Mouse (Mus musculus): ENCODE data around the gene Trim69. TPM values are rescaled to one million over a fixed set of nuclear protein-coding genes. Genes with fewer than 3 reads are reported as not detected.

The Trim69 gene
- polyA plus RNA-seq, 1 experiment from 2014 or later = not detected

DNA sequence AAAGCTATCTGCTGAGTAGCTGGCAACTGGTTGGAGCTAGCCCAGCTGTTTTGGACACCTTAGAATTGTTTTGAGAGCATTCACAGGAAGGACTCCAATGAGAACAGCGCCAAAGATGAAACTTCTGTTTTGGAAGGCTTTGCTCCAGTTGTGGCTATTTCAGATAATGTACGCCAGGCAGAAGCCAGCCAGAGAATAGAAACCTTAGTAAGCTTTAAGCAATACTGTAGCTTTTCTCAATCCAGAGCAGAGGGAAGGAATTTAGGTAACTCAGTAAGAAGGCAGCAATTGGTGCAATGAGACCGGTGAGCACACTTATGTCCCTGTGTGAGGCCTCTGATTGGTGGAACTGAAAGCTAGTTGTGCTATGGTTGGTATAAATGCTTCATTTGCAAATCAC, 17.4 kb upstream of the Trim69 start:
- Histone ChIP-seq H3K27ac (ENCODE audit: low read depth) (0 out of 2 replicates have a peak overlapping the region, but pooled peaks have one; percentile 16), H3K4me1 (ENCODE audit: insufficient read depth) (peaks cover 27% of the 10 kb centered on the region), H3K4me2 (ENCODE audit: low read depth, low read length) (no peak overlapping the region), H3K36me3 (replicated peaks; ENCODE audit: insufficient read depth, low read length) (no peaks in the 10 kb centered on the region), H3K27me3 (ENCODE audit: insufficient read depth, low read length) (no peaks in the 10 kb centered on the region), H3K9me3 (ENCODE audit: low read length) (no peaks in the 10 kb centered on the region), H3K9ac (replicated peaks) (no peak overlapping the region), H3K4me3 (ENCODE audit: low read depth, low read length) (no peak overlapping the region)
- ATAC-seq (no peak), DNase-seq (no peak)
- no peak for TF ChIP-seq EP300 (IDR thresholded peaks at IDR 0.05; ENCODE audit: low read depth)
- TF ChIP-seq CTCF (IDR thresholded peaks at IDR 0.05; ENCODE audit: low read depth) = no peak
- 84% methylated on average over 3 of the region's 3 CpGs for WGBS (ENCODE audit: insufficient replicate concordance)

DNA sequence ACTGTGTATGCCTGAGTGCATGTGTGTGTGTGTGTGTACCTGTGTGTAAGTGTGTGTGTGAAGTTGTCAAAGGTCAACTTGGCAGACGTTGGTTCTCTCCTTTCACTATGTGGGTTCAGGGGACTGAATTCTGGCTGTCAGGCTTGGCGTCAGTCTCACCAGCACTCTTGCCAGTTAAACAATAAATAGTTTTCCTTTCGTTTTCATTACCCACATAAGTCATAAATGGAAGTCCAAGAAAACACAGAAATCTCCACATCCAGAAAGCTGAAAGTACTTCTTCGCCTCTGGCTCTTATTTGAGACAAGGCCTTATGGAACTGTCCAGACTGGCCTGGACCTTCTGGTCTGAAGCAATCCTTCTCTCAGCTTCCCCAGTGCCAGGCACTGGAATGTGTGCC, 14.7 kb upstream of the Trim69 start:
- Histone ChIP-seq H3K9me3 (ENCODE audit: low read length) (no peaks in the 10 kb centered on the region), H3K4me1 (ENCODE audit: insufficient read depth) (peaks cover 34% of the 10 kb centered on the region), H3K36me3 (replicated peaks; ENCODE audit: insufficient read depth, low read length) (peaks cover 11% of the 10 kb centered on the region), H3K4me3 (ENCODE audit: low read depth, low read length) (no peak overlapping the region), H3K4me2 (ENCODE audit: low read depth, low read length) (no peak overlapping the region), H3K9ac (replicated peaks) (no peak overlapping the region), H3K27me3 (ENCODE audit: insufficient read depth, low read length) (no peaks in the 10 kb centered on the region), H3K27ac (ENCODE audit: low read depth) (peak overlapping the region; percentile 50)
- no peak for TF ChIP-seq EP300 (IDR thresholded peaks at IDR 0.05; ENCODE audit: low read depth)
- no peak for TF ChIP-seq CTCF (IDR thresholded peaks at IDR 0.05; ENCODE audit: low read depth)
- 51% methylated on average over 4 of the region's 4 CpGs for WGBS (ENCODE audit: insufficient replicate concordance)
- no peak for ATAC-seq
- DNase-seq = no peak

DNA sequence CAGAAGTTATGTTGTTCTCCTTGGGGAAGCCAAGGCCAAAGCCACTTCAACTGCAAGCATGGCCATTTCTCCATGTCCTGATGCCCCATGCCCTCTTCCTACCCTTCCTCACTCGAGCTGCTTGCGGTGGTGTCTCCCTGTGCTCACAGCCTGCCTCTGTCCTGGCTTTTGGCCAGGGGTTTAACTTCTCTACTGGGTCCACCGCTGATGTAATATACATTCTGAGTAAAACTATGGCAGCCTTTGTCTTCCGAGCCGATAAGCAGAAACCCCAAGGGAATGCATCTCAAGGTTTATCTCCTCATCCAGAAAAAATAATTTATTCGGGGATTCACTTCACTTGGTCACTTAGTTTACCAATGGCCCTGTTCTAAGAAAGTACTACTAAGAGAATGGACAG, 13.8 kb upstream of the Trim69 start:
- H3K36me3 ChIP-seq (replicated peaks; ENCODE audit: insufficient read depth, low read length) = peaks cover 20% of the 10 kb centered on the region
- WGBS (ENCODE audit: insufficient replicate concordance) = 53% methylated on average over 6 of the region's 6 CpGs
- peak overlapping the region; percentile 85 for H3K4me3 ChIP-seq (ENCODE audit: low read depth, low read length)
- peak overlapping the region; percentile 79 for H3K4me2 ChIP-seq (ENCODE audit: low read depth, low read length)
- ATAC-seq (no peak), DNase-seq (peak; percentile 51)
- TF ChIP-seq EP300 (IDR thresholded peaks at IDR 0.05; ENCODE audit: low read depth) (no peak), CTCF (IDR thresholded peaks at IDR 0.05; ENCODE audit: low read depth) (no peak)
- H3K4me1 ChIP-seq (ENCODE audit: insufficient read depth) = peaks cover 43% of the 10 kb centered on the region
- H3K27me3 ChIP-seq (ENCODE audit: insufficient read depth, low read length) = no peaks in the 10 kb centered on the region
- H3K9me3 ChIP-seq (ENCODE audit: low read length) = no peaks in the 10 kb centered on the region
- H3K9ac ChIP-seq (replicated peaks) = peak overlapping the region; percentile 3; the same call in 1 of the 2 replicates
- H3K27ac ChIP-seq (ENCODE audit: low read depth) = peak overlapping the region; percentile 83

DNA sequence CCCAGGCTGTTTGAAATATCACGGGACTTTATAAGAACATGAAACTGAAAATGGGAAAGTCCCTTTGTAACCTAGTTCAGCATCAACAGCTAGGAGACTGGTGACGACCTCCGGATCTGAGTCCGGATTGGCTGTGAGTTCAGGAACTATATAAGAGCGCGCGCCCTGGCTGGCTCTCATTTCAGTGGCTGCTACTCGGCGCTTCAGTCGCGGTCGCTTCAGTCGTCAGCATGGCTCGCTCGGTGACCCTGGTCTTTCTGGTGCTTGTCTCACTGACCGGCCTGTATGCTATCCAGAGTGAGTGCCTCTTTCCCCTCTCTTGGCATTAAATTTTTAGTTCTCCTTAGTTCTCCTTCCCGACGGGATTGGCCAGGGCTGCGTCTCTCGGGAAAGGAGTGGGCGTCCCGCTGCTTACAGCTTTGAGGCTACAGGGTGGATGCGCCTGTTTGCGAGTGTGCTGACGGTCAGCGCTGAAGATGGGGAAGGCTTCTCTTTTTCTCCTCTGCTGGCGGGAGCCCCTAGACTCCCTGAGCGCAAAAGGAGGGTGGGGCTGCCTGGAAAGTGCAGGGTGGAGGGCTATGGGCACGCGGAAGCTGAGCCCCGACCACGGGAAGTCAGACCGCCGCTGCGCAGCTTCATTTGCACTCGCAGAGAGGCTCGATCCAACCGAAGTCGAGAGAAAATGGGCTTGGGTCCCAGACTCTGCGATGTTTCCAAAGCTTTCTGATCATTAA, 12.8 kb upstream of the Trim69 start, which contains the start of gene B2m:
Gene B2m, plus strand, starts transcription at position 179 of the 734 bp plus-strand sequence.
- DNase-seq (peak; percentile 95), ATAC-seq (peak; percentile 90)
- H3K36me3 ChIP-seq (replicated peaks; ENCODE audit: insufficient read depth, low read length) = peaks cover 28% of the 10 kb centered on the region
- H3K4me2 ChIP-seq (ENCODE audit: low read depth, low read length) = peak within 1 kb of the TSS; percentile 79
- H3K27ac ChIP-seq (ENCODE audit: low read depth) = peak within 1 kb of the TSS; percentile 90
- TF ChIP-seq CTCF (IDR thresholded peaks at IDR 0.05; ENCODE audit: low read depth) = no peak
- TF ChIP-seq EP300 (IDR thresholded peaks at IDR 0.05; ENCODE audit: low read depth) = peak; percentile 50; the same call in 1 of the 2 replicates
- no peaks in the 10 kb centered on the region for H3K9me3 ChIP-seq (ENCODE audit: low read length)
- under 1% methylated on average over 40 of the region's 40 CpGs for WGBS (ENCODE audit: insufficient replicate concordance)
- H3K4me3 ChIP-seq (ENCODE audit: low read depth, low read length) = peak within 1 kb of the TSS; percentile 85
- H3K4me1 ChIP-seq (ENCODE audit: insufficient read depth) = peaks cover 44% of the 10 kb centered on the region
- H3K27me3 ChIP-seq (ENCODE audit: insufficient read depth, low read length) = no peaks in the 10 kb centered on the region
- H3K9ac ChIP-seq (replicated peaks) = peak within 1 kb of the TSS; percentile 82

DNA sequence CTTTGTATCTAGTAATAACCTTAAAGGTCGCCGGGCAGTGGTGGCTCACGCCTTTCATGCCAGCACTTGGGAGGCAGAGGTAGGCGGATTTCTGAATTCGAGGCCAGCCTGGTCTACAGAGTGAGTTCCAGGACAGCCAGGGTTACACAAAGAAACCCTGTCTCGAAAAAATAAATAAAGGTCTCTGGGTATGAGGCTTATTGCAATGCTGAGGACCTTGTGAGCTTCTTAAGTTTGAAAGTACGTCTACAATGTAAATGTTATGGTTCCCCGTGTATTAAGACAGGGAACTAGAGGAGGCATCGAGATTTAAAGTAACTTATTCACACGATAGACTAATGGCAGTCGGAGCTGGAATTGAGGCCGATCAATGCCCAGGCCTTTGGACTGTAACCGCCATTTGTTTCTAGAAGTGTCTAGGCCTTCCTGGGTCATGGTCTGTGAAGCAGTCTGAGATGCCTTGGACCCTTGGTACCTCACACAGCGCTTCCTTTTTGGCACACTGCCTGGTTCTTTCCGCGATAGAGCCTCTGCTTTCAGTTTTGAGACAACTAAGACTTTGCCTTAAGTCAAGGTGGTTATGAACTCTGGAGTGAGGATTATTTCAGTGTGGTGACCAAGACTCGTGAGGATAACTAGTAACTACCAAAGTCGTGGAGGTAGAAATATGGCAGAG, 12.1 kb upstream of the Trim69 start:
- 4% methylated on average over 18 of the region's 18 CpGs for WGBS (ENCODE audit: insufficient replicate concordance)
- ATAC-seq (peak; percentile 5; the same call in 1 of the 2 replicates), DNase-seq (peak; percentile 70)
- H3K27ac ChIP-seq (ENCODE audit: low read depth) = peak overlapping the region; percentile 90
- TF ChIP-seq EP300 (IDR thresholded peaks at IDR 0.05; ENCODE audit: low read depth) (no peak), CTCF (IDR thresholded peaks at IDR 0.05; ENCODE audit: low read depth) (no peak)
- peaks cover 37% of the 10 kb centered on the region for H3K4me1 ChIP-seq (ENCODE audit: insufficient read depth)
- peak overlapping the region; percentile 82 for H3K9ac ChIP-seq (replicated peaks)
- peaks cover 34% of the 10 kb centered on the region for H3K36me3 ChIP-seq (replicated peaks; ENCODE audit: insufficient read depth, low read length)
- H3K27me3 ChIP-seq (ENCODE audit: insufficient read depth, low read length) = no peaks in the 10 kb centered on the region
- H3K9me3 ChIP-seq (ENCODE audit: low read length) = no peaks in the 10 kb centered on the region
- H3K4me3 ChIP-seq (ENCODE audit: low read depth, low read length) = peak overlapping the region; percentile 85
- H3K4me2 ChIP-seq (ENCODE audit: low read depth, low read length) = peak overlapping the region; percentile 79

DNA sequence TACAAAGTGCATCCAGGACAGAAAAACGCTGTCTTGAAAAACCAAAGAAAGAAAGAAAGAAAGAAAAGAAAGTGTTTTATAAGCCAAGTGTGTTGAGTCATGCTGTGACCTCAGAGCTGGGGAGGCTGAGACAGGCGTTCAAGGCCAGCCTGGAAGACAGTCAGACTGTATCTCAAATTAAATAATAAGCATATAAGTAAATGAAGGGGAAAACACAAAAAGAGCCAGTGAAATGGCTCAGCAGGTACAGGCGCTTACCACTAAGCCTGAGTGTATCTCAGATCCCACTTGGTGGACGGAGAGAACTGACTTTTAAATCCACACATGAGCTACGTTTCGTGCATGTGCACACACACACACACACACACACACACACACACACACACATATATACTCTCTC, 11.2 kb upstream of the Trim69 start:
- DNase-seq = no peak
- Histone ChIP-seq H3K9ac (replicated peaks) (peak overlapping the region; percentile 82), H3K36me3 (replicated peaks; ENCODE audit: insufficient read depth, low read length) (peaks cover 39% of the 10 kb centered on the region), H3K4me3 (ENCODE audit: low read depth, low read length) (peak overlapping the region; percentile 85), H3K4me2 (ENCODE audit: low read depth, low read length) (peak overlapping the region; percentile 79), H3K9me3 (ENCODE audit: low read length) (no peaks in the 10 kb centered on the region), H3K27me3 (ENCODE audit: insufficient read depth, low read length) (no peaks in the 10 kb centered on the region), H3K4me1 (ENCODE audit: insufficient read depth) (peaks cover 32% of the 10 kb centered on the region), H3K27ac (ENCODE audit: low read depth) (no peak overlapping the region; the same call in 1 of the 2 replicates)
- TF ChIP-seq EP300 (IDR thresholded peaks at IDR 0.05; ENCODE audit: low read depth) = no peak
- TF ChIP-seq CTCF (IDR thresholded peaks at IDR 0.05; ENCODE audit: low read depth) = no peak
- ATAC-seq = no peak
- 71% methylated on average over 6 of the region's 6 CpGs for WGBS (ENCODE audit: insufficient replicate concordance)
